Mouse (Mus musculus): ENCODE measurements around the gene Casp3. TPM values are rescaled to one million over a fixed set of nuclear protein-coding genes. Genes with fewer than 3 reads are reported as not detected.

The Casp3 gene
- polyA plus RNA-seq, 1 experiment from 2014 or later: 315 TPM

Other genes starting within 250 kb of the Casp3 start
- gene Acsl1, start 146.3 kb upstream of the Casp3 start, polyA plus RNA-seq (2015; fragmentation: Nextera tagmentation; extraction: Ambion mirVana): 11.4 and 13.1 TPM in 2 replicates
- gene Cenpu, start 65.3 kb upstream of the Casp3 start, polyA plus RNA-seq (2015; fragmentation: Nextera tagmentation; extraction: Ambion mirVana): 8.8 and 15.1 TPM in 2 replicates
- 9.5 and 12.6 TPM in 2 replicates for gene Primpol, start 79 bp upstream of the Casp3 start, polyA plus RNA-seq (2015; fragmentation: Nextera tagmentation; extraction: Ambion mirVana)
- gene Irf2, start 122.4 kb downstream of the Casp3 start, polyA plus RNA-seq (2015; fragmentation: Nextera tagmentation; extraction: Ambion mirVana): 11.2 TPM in 2 replicates

Measured in forebrain, embryonic 16.5 days (tissue).